9 mouse cellular contexts compared by ENCODE assay signal in the genomic region with DNA sequence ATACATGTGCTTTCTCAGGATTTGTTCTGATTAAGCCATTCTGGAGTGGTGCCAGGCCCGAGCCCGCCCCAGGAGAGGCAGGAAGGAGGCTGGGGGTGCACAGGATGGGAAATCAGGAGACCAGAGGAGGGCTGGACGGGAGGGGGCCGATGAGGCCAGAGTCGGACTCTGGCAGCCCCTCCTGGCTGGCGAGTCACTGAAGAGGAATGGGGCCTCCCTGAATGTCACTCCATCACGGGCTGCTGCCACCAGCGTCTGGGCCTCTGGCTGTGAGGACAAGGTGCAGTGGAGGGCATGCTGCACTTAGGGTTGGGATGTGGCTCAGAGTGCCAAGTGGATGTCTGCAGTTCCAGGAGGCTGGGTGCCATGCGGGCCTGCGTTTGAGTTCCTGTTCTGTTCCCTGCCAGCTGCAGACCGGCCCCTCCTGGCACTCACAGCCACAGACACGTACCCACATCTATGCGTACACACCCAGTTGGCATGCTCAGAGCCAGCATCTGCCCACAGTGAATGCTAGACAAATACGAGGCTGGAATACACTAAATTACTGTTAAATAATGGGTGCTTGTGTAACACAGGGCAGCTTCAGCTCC.
A peak's percentile ranks its signal among the peaks of the same experiment; 100 is the strongest.
DNase-seq lines count a peak whose midpoint lies in the region; ATAC-seq lines count a peak whose summit lies in the region.
"Had no signal": no experiment of that assay in that cellular context is flagged by ENCODE, and none has a peak within 500 bp of the region (broad histone marks: within the 10 kb centered on the region; RNA-seq: fewer than 3 reads in every experiment).

No protein-coding gene starts in this region.

- no peak overlapping the region for H3K27ac ChIP-seq in forebrain, embryonic 13.5 days
- H3K27ac ChIP-seq in forebrain, embryonic 10.5 days: no peak overlapping the region
- H3K27ac ChIP-seq: limb, embryonic 13.5 days had no signal

- no peak overlapping the region for H3K9ac ChIP-seq in forebrain, embryonic 13.5 days
- H3K9ac ChIP-seq: limb, embryonic 13.5 days had no signal

- no peaks in the 10 kb centered on the region for H3K36me3 ChIP-seq in forebrain, embryonic 13.5 days (ENCODE audit: poor library complexity, severe bottlenecking)
- H3K36me3 ChIP-seq in forebrain, embryonic 10.5 days (replicated peaks): no peaks in the 10 kb centered on the region
- H3K36me3 ChIP-seq: limb, embryonic 13.5 days had no signal

- no peaks in the 10 kb centered on the region for H3K9me3 ChIP-seq in forebrain, embryonic 13.5 days (replicated peaks)
- H3K9me3 ChIP-seq in forebrain, embryonic 10.5 days: peaks cover 4% of the 10 kb centered on the region
- H3K9me3 ChIP-seq: limb, embryonic 13.5 days had no signal

- no peak for DNase-seq in forebrain, embryonic 10.5 days (ENCODE audit: extremely low spot score, low spot score)
- DNase-seq in NIH3T3 (ENCODE audit: low read depth) (peak; percentile 33), MN1 (ENCODE audit: low spot score) (no peak)
- peak; percentile 59 to 67 for DNase-seq in heart, postnatal 10 days
- DNase-seq in left cerebral cortex, postnatal 4 days: peak; percentile 71
- no peak for DNase-seq in thymus, postnatal 0 days (ENCODE audit: low spot score)
- no peak for DNase-seq in urinary bladder, postnatal 10 days (ENCODE audit: low spot score)

- WGBS in forebrain, embryonic 13.5 days: 58% methylated on average over 14 of the region's 14 CpGs
- 84% methylated on average over 14 of the region's 14 CpGs for WGBS in forebrain, embryonic 10.5 days

- peaks cover 20% of the 10 kb centered on the region for H3K27me3 ChIP-seq in forebrain, embryonic 13.5 days
- H3K27me3 ChIP-seq in forebrain, embryonic 10.5 days (ENCODE audit: poor library complexity, severe bottlenecking): no peaks in the 10 kb centered on the region
- H3K27me3 ChIP-seq: limb, embryonic 13.5 days had no signal

- peak; percentile 75 for ATAC-seq in forebrain, embryonic 13.5 days

- intact Hi-C loops in heart, postnatal 10 days (cut with DNase I): no loop called here
- intact Hi-C loops in left cerebral cortex, postnatal 4 days (cut with DNase I): no loop called here

- peaks cover 18% of the 10 kb centered on the region for H3K4me1 ChIP-seq in forebrain, embryonic 13.5 days
- H3K4me1 ChIP-seq in forebrain, embryonic 10.5 days: no peaks in the 10 kb centered on the region

- H3K4me3 ChIP-seq in forebrain, embryonic 13.5 days: no peak overlapping the region
- H3K4me3 ChIP-seq in forebrain, embryonic 10.5 days: no peak overlapping the region
- H3K4me3 ChIP-seq: limb, embryonic 13.5 days had no signal

- H3K4me2 ChIP-seq in forebrain, embryonic 13.5 days: no peak overlapping the region
- H3K4me2 ChIP-seq: limb, embryonic 13.5 days had no signal

Comparison
In these comparisons a context has a peak if more than half of its experiments do, and no peak if none do; other contexts are left out.
1. DNase-seq: peak in NIH3T3 (single experiment), heart, postnatal 10 days (2 of 2) and left cerebral cortex, postnatal 4 days (single experiment); none in forebrain, embryonic 10.5 days (single experiment), thymus, postnatal 0 days (single experiment), urinary bladder, postnatal 10 days (single experiment) and MN1 (single experiment).